Mouse (Mus musculus): ENCODE measurements around the gene Prss46.

DNA sequence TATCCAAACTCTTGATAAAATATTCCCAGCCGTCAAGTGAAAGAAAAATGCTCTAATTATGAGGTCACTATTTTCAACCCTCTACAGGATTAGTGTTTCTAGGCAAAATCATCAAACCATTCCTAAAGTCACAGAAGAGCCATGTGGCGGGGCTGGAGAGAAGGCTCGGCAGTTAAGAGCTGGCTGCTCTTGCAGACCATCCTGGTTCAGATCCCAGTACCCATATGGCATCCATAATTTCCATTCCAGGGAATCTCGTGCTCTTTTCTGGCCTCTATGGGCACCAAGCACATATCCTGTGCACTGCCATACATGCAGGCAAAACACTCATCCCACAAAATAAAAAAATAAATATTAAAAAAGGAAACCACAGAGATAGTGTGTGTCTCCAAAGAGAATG lies 18.9 kb upstream of the Prss46 start:
- TF ChIP-seq CTCF (IDR thresholded peaks at IDR 0.05; ENCODE audit: extremely low read depth, insufficient read depth, low read length) (no peak), POLR2A (IDR thresholded peaks at IDR 0.05; ENCODE audit: extremely low read depth, insufficient read depth, low read length) (no peak)
